ENCODE assay signal across 17 mouse cellular contexts in genomic region chr11:70754958-70755357, GRCm38 (mm10). TPM values are rescaled to one million over a fixed set of nuclear protein-coding genes. Genes with fewer than 3 reads are reported as not detected.
DNase-seq lines count a peak whose midpoint lies in the region; ATAC-seq and TF ChIP-seq lines count a peak whose summit lies in the region.
"Had no signal": no experiment of that assay in that cellular context is flagged by ENCODE, and none has a peak within 500 bp of the region (broad histone marks: within the 10 kb centered on the region; RNA-seq: fewer than 3 reads in every experiment).

No protein-coding gene starts in this region.

- 66% methylated on average over 7 of the region's 7 CpGs for WGBS in liver, adult 2 months
- 60% methylated on average over 7 of the region's 7 CpGs for WGBS in liver, embryonic 12.5 days (ENCODE audit: insufficient replicate concordance)

- TF ChIP-seq CTCF in liver, adult 2 months (IDR thresholded peaks at IDR 0.05; ENCODE audit: low read depth, low read length) = no peak

- no peaks in the 10 kb centered on the region for H3K79me2 ChIP-seq in liver, adult 2 months (ENCODE audit: control insufficient read depth, insufficient read depth, low read length)

- no peak for TF ChIP-seq POLR2A in liver, adult 2 months (IDR thresholded peaks at IDR 0.05; ENCODE audit: extremely low read depth, insufficient read depth, low read length)

- H3K27ac ChIP-seq in liver, adult 2 months (replicated peaks; ENCODE audit: insufficient read depth, low read depth, low read length) = no peak overlapping the region
- no peak overlapping the region for H3K27ac ChIP-seq in liver, embryonic 12.5 days
- peak overlapping the region; percentile 38; the same call in 1 of the 2 replicates for H3K27ac ChIP-seq in brown adipose tissue, adult 24 weeks (replicated peaks; ENCODE audit: low read depth, low read length)
- H3K27ac ChIP-seq: heart, embryonic 10.5 days; hindbrain, embryonic 10.5 days; neural tube, embryonic 12.5 days had no signal

- H3K4me2 ChIP-seq in liver, embryonic 12.5 days = no peak overlapping the region
- H3K4me2 ChIP-seq: neural tube, embryonic 12.5 days had no signal

- no peaks in the 10 kb centered on the region for H3K27me3 ChIP-seq in liver, adult 2 months (ENCODE audit: control insufficient read depth, insufficient read depth, low read length)
- peaks cover 5% of the 10 kb centered on the region; the same call in 1 of the 2 replicates for H3K27me3 ChIP-seq in liver, embryonic 12.5 days (replicated peaks)
- H3K27me3 ChIP-seq: neural tube, embryonic 12.5 days had no signal

- H3K4me3 ChIP-seq in liver, adult 2 months (ENCODE audit: insufficient read depth, low read depth, low read length) = no peak overlapping the region
- no peak overlapping the region for H3K4me3 ChIP-seq in liver, embryonic 12.5 days
- no peak overlapping the region for H3K4me3 ChIP-seq in brown adipose tissue, adult 24 weeks (ENCODE audit: insufficient read depth, low read depth, low read length)
- H3K4me3 ChIP-seq: heart, embryonic 10.5 days; hindbrain, embryonic 10.5 days; neural tube, embryonic 12.5 days had no signal

- no peak overlapping the region for H3K9ac ChIP-seq in liver, adult 2 months (ENCODE audit: low read depth, low read length)
- no peak overlapping the region for H3K9ac ChIP-seq in liver, embryonic 12.5 days
- H3K9ac ChIP-seq: neural tube, embryonic 12.5 days had no signal

- H3K9me3 ChIP-seq in liver, embryonic 12.5 days (replicated peaks) = no peaks in the 10 kb centered on the region
- H3K9me3 ChIP-seq: G1E; heart, embryonic 10.5 days; hindbrain, embryonic 10.5 days; neural tube, embryonic 12.5 days had no signal

- no peaks in the 10 kb centered on the region for H3K36me3 ChIP-seq in liver, adult 2 months (ENCODE audit: control insufficient read depth, insufficient read depth, low read length)
- no peaks in the 10 kb centered on the region for H3K36me3 ChIP-seq in liver, embryonic 12.5 days
- H3K36me3 ChIP-seq: G1E; heart, embryonic 10.5 days; hindbrain, embryonic 10.5 days; neural tube, embryonic 12.5 days had no signal

- peaks cover 2% of the 10 kb centered on the region; the same call in 1 of the 2 replicates for H3K4me1 ChIP-seq in liver, adult 2 months (ENCODE audit: control insufficient read depth, insufficient read depth, low read length)
- H3K4me1 ChIP-seq in liver, embryonic 12.5 days = peaks cover 5% of the 10 kb centered on the region
- H3K4me1 ChIP-seq in brown adipose tissue, adult 24 weeks (ENCODE audit: control insufficient read depth, insufficient read depth, insufficient read length, low read length) = peaks cover 3% of the 10 kb centered on the region; the same call in 1 of the 2 replicates
- H3K4me1 ChIP-seq: heart, embryonic 10.5 days; neural tube, embryonic 12.5 days had no signal

- no peak for ATAC-seq in liver, embryonic 12.5 days
- ATAC-seq in megakaryocyte progenitor cell, adult 5-6 weeks (replicated peaks; ENCODE audit: poor library complexity) = no peak
- ATAC-seq in megakaryocyte-erythroid progenitor cell, adult 5-6 weeks (replicated peaks; ENCODE audit: low FRiP score, low TSS enrichment, poor library complexity, severe bottlenecking) = no peak

- peak; percentile 51 for DNase-seq in liver, adult 2 months (ENCODE audit: extremely low read depth, low read depth, low spot score)
- peak; percentile 35 for DNase-seq in thymus, postnatal 4 days
- DNase-seq in thymus, postnatal 36 days = no peak

RNA-seq across cellular contexts. Expression of gene Zfp3, which starts 9.1 kb away (rescaled TPM):
- 1.8 and 1.9 TPM in 2 replicates for total RNA-seq in liver, adult 2 months (2014; rRNA removed)
- polyA plus RNA-seq in liver, adult 2 months (2012; rRNA removed) = 0.47 and 0.87 TPM in 2 replicates
- 1.9 and 2.2 TPM in 2 replicates for polyA plus RNA-seq in liver, embryonic 12.5 days (2016; fragmentation: Nextera tagmentation; extraction: Ambion mirVana)
- polyA plus RNA-seq in brown adipose tissue, adult 24 weeks (2012; ENCODE audit: insufficient read depth, insufficient read length, missing spikeins) = 3.5 and 5.5 TPM in 2 replicates
- total RNA-seq in megakaryocyte progenitor cell, adult 5-6 weeks (2015) = 1.3 and 2.1 TPM in 2 replicates
- 1.9 and 2.7 TPM in 2 replicates for total RNA-seq in megakaryocyte progenitor cell, adult 5-6 weeks (2017)
- total RNA-seq in megakaryocyte-erythroid progenitor cell, adult 5-6 weeks (2014; fragmentation: Nextera tagmentation) = 3.1 and 5.6 TPM in 2 replicates
- 1.6 and 3.9 TPM in 2 replicates for total RNA-seq in megakaryocyte-erythroid progenitor cell, adult 5-6 weeks (2017)

RNA-seq across cellular contexts. Expression of gene Kif1c, which starts 54.6 kb away (rescaled TPM):
- 50.8 and 60.9 TPM in 2 replicates for total RNA-seq in liver, adult 2 months (2014; rRNA removed)
- polyA plus RNA-seq in liver, adult 2 months (2012; rRNA removed) = 75.6 and 93.7 TPM in 2 replicates
- 1.0 and 1.1 TPM in 2 replicates for polyA plus RNA-seq in liver, embryonic 12.5 days (2016; fragmentation: Nextera tagmentation; extraction: Ambion mirVana)
- polyA plus RNA-seq in brown adipose tissue, adult 24 weeks (2012; ENCODE audit: insufficient read depth, insufficient read length, missing spikeins) = 93.8 and 106 TPM in 2 replicates
- 1.6 and 2.0 TPM in 2 replicates for total RNA-seq in megakaryocyte progenitor cell, adult 5-6 weeks (2015)
- 4.6 and 5.9 TPM in 2 replicates for total RNA-seq in megakaryocyte progenitor cell, adult 5-6 weeks (2017)
- 3.9 and 8.3 TPM in 2 replicates for total RNA-seq in megakaryocyte-erythroid progenitor cell, adult 5-6 weeks (2014; fragmentation: Nextera tagmentation)
- 5.4 and 13.2 TPM in 2 replicates for total RNA-seq in megakaryocyte-erythroid progenitor cell, adult 5-6 weeks (2017)

RNA-seq across cellular contexts. Expression of gene Inca1, which starts 55.0 kb away (rescaled TPM):
- 14.1 and 18.4 TPM in 2 replicates for total RNA-seq in liver, adult 2 months (2014; rRNA removed)
- 19.5 and 29.9 TPM in 2 replicates for polyA plus RNA-seq in liver, adult 2 months (2012; rRNA removed)
- polyA plus RNA-seq in liver, embryonic 12.5 days (2016; fragmentation: Nextera tagmentation; extraction: Ambion mirVana) = 0.41 and 0.97 TPM in 2 replicates
- polyA plus RNA-seq in brown adipose tissue, adult 24 weeks (2012; ENCODE audit: insufficient read depth, insufficient read length, missing spikeins) = 15.7 and 24.0 TPM in 2 replicates
- 0.20 TPM in 1 of 2 replicates, not detected in the other for total RNA-seq in megakaryocyte progenitor cell, adult 5-6 weeks (2015)
- total RNA-seq in megakaryocyte progenitor cell, adult 5-6 weeks (2017) = 0.50 TPM in 1 of 2 replicates, not detected in the other
- total RNA-seq in megakaryocyte-erythroid progenitor cell, adult 5-6 weeks (2014; fragmentation: Nextera tagmentation) = 0.69 TPM in 1 of 2 replicates, not detected in the other
- total RNA-seq in megakaryocyte-erythroid progenitor cell, adult 5-6 weeks (2017) = 0.42 TPM in 1 of 2 replicates, not detected in the other

RNA-seq across cellular contexts. Expression of gene Scimp, which starts 57.4 kb away (rescaled TPM):
- total RNA-seq in liver, adult 2 months (2014; rRNA removed) = 1.7 and 1.9 TPM in 2 replicates
- polyA plus RNA-seq in liver, adult 2 months (2012; rRNA removed) = 0.93 and 2.0 TPM in 2 replicates
- polyA plus RNA-seq in liver, embryonic 12.5 days (2016; fragmentation: Nextera tagmentation; extraction: Ambion mirVana) = 0.26 and 0.41 TPM in 2 replicates
- not detected in 2 replicates for polyA plus RNA-seq in brown adipose tissue, adult 24 weeks (2012; ENCODE audit: insufficient read depth, insufficient read length, missing spikeins)
- total RNA-seq in megakaryocyte progenitor cell, adult 5-6 weeks (2015) = 0.37 TPM in 1 of 2 replicates, not detected in the other
- total RNA-seq in megakaryocyte progenitor cell, adult 5-6 weeks (2017) = not detected in 2 replicates
- total RNA-seq in megakaryocyte-erythroid progenitor cell, adult 5-6 weeks (2014; fragmentation: Nextera tagmentation) = not detected in 2 replicates
- total RNA-seq in megakaryocyte-erythroid progenitor cell, adult 5-6 weeks (2017) = 0.99 TPM in 1 of 2 replicates, not detected in the other
- total RNA-seq: G1E; gastrocnemius, postnatal 36 days; layer of hippocampus, postnatal 36 days; left cerebral cortex, postnatal 25 days had no signal
- polyA plus RNA-seq: brain, embryonic 14.5 days; C2C12; forebrain, embryonic 16.5 days; G1E; heart, embryonic 10.5 days; hindbrain, embryonic 10.5 days; neural tube, embryonic 12.5 days had no signal

Comparison
In these comparisons a context has a peak if more than half of its experiments do, and no peak if none do; other contexts are left out.
1. DNase-seq: peak in liver, adult 2 months (single experiment) and thymus, postnatal 4 days (single experiment); none in thymus, postnatal 36 days (0 of 2).